Mouse (Mus musculus) brain, embryonic 14.5 days (tissue): ENCODE data around the gene 4930407I10Rik. TPM values are rescaled to one million over a fixed set of nuclear protein-coding genes. Genes with fewer than 3 reads are reported as not detected.

ENCODE experiments used
- DNase-seq: peaks from one replicate; pipeline ENCODE4 v3.0.0-alpha.2; 2011; ENCODE audit warnings: low read depth
- CTCF ChIP-seq: fragments of 200-500 bp; IDR thresholded peaks from 2 replicates; pipeline ENCODE4 v1.5.1; 2012; ENCODE audit warnings: inconsistent platforms, mild to moderate bottlenecking, moderate library complexity, borderline replicate concordance; ENCODE audit not compliant: insufficient read depth, insufficient read length; ENCODE audit errors: extremely low read depth
- POLR2A ChIP-seq: fragments of 200-500 bp; IDR thresholded peaks from 2 replicates; pipeline ENCODE4 v1.6.1; 2012; ENCODE audit warnings: mild to moderate bottlenecking, inconsistent platforms, borderline replicate concordance; ENCODE audit not compliant: poor library complexity, insufficient read depth, insufficient read length, severe bottlenecking; ENCODE audit errors: extremely low read depth
- polyA plus RNA-seq: library from polyadenylated mRNA; depleted of rRNA; stranded (reverse); fragments of >200 nt; gene quantifications from 2 replicates; pipeline ENCODE4 v1.2.3, GENCODE M21; 2012

4930407I10Rik gene
- polyA plus RNA-seq, 1 experiment: 0.01 TPM

GRCm38 (mm10) chr15:82032386-82032785, 26.6 kb upstream of the 4930407I10Rik start:
- TF ChIP-seq CTCF: no peak
- TF ChIP-seq POLR2A: no peak
- DNase-seq: no peak

GRCm38 (mm10) chr15:82033762-82034161, 25.2 kb upstream of the 4930407I10Rik start, which contains the start of gene Desi1:
Desi1 (minus strand) TSS chr15:82033862.
- TF ChIP-seq POLR2A (no peak), CTCF (no peak)
- DNase-seq: no peak

- TF ChIP-seq CTCF (peak; percentile 18; the same call in 1 of the 2 replicates), POLR2A (no peak)
- peak; percentile 47 for DNase-seq
Measured at GRCm38 (mm10) chr15:82035904-82036689, 22.9 kb upstream of the 4930407I10Rik start.

- peak; percentile 73 for DNase-seq
- TF ChIP-seq POLR2A (no peak), CTCF (peak; percentile 80; the same call in 1 of the 2 replicates)
Measured at GRCm38 (mm10) chr15:82040650-82041049, 18.3 kb upstream of the 4930407I10Rik start.

- peak; percentile 50 for DNase-seq
- TF ChIP-seq CTCF: no peak
- no peak for TF ChIP-seq POLR2A
Measured at GRCm38 (mm10) chr15:82044166-82044784, 14.7 kb upstream of the 4930407I10Rik start.

- TF ChIP-seq CTCF (no peak), POLR2A (no peak)
- no peak for DNase-seq
Measured at GRCm38 (mm10) chr15:82046246-82046891, 12.6 kb upstream of the 4930407I10Rik start.

GRCm38 (mm10) chr15:82047080-82047883, 11.7 kb upstream of the 4930407I10Rik start, which contains the start of gene Snu13:
Snu13 (minus strand) TSS chr15:82047598.
- peak; percentile 97 for DNase-seq
- TF ChIP-seq POLR2A (peak; percentile 26; the same call in 1 of the 2 replicates), CTCF (no peak)

- no peak for DNase-seq
- TF ChIP-seq CTCF (no peak), POLR2A (no peak)
Measured at GRCm38 (mm10) chr15:82052544-82052943, 6.4 kb upstream of the 4930407I10Rik start.

- DNase-seq: no peak
- TF ChIP-seq POLR2A: no peak
- no peak for TF ChIP-seq CTCF
Measured at GRCm38 (mm10) chr15:82063909-82064308, 5.0 kb downstream of the 4930407I10Rik start.

GRCm38 (mm10) chr15:82065511-82065910, 6.6 kb downstream of the 4930407I10Rik start:
- peak; percentile 88 for DNase-seq
- peak; percentile 83 for TF ChIP-seq CTCF
- TF ChIP-seq POLR2A: no peak

- peak; percentile 13 for DNase-seq
- TF ChIP-seq CTCF: no peak
- no peak for TF ChIP-seq POLR2A
Measured at GRCm38 (mm10) chr15:82069898-82070297, 10.9 kb downstream of the 4930407I10Rik start, which contains the start of gene Mei1. Mei1 (plus strand) TSS chr15:82069996.
